Mouse (Mus musculus) CD4-positive, CD25-positive, alpha-beta regulatory T cell, adult 4 months (primary cell): ENCODE measurements around the gene Kiz. TPM values are rescaled to one million over a fixed set of nuclear protein-coding genes. Genes with fewer than 3 reads are reported as not detected.
A peak's percentile ranks its signal among the peaks of the same experiment; 100 is the strongest.

ENCODE experiments used
- ATAC-seq: one replicate; pipeline ENCODE4 v1.8.0; 2017
- polyA plus RNA-seq, 2 experiments: library from polyadenylated mRNA; unstranded; fragments of 100-300 nt; shearing (Covaris generic); gene quantifications; one replicate each; pipeline ENCODE4 v1.2.1; 2017

Gene Kiz
- polyA plus RNA-seq, 2 experiments from 2014 or later, result 20.3 to 28.6 TPM

GRCm38 (mm10) chr2:146984831-146985230 is 129.2 kb downstream of the Kiz start:
- no peak for ATAC-seq

GRCm38 (mm10) chr2:146985807-146986206 is 130.1 kb downstream of the Kiz start:
- ATAC-seq, result no peak

DNA sequence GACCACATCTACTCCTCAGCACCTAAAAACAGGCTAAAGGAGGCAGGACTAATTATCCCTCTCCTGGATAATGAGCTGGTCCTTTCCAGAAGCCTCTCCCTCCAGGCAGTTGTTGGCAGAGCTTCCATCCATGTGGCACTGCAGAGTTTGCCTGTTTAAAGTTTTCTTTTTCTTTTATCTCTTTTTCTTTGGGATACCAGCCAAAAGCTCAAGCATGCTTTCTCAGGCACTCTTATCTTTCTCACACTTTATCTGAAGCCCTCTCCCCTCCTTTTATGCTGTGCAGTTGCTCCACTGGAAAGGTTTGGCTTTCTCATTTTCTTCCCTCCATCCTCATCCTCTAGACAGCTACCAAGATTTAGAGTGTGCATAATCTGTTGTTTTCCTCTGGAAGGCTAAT is 130.8 kb downstream of the Kiz start:
- no peak for ATAC-seq

DNA sequence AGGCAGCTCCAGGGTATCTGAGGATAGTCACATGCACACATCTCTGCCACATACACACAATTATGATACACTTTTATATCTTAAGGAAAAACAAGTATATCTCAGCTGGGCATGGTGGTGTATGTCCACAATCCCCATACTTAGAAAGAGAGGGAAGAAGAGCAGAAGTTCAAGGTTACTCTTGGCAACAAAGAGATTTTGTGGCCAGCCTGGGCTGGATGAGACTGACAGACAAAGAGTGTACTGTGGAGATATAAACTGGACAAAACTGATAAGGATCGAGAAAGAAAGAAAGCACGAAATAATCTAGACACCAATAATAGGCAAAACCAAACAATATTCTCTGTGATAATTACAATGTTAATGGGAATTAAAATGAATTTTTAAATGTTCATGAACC is 151.6 kb downstream of the Kiz start:
- no peak for ATAC-seq

DNA sequence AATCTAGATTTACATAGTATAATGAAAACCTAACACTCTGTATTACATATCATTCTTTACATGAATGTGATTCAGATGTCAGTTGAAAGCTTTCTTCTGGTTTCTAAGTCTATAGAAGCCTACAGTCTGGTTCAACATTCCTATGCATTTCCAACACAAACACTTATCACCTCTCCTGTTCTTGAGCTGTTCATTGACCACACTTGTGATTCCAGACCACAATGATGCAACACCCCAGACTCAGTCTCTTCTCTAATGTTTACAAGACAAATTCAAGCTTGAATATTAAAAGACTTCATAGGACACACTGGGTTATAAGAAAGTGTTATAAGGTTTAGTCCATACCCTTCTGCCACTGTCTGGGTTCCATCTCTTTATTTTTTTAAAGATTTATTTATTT is 153.4 kb downstream of the Kiz start:
- ATAC-seq, result no peak

- no peak for ATAC-seq
Observed at GRCm38 (mm10) chr2:147010141-147010540, 154.5 kb downstream of the Kiz start.

DNA sequence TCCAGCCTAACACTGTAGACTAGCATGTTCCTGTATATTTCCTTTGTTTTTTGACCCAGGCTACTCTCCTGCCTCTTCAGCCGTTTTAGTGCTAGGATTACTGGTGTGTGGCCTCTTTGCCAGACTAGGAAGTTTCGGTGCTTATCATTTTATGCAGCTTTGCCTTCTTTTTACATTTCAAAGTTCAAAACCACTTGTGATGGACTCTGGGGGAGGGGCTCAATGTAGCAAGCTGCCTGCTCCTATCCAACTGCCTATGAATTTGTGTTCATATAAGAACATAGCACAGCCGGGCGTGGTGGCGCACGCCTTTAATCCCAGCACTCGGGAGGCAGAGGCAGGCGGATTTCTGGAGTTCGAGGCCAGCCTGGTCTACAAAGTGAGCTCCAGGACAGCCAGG is 155.3 kb downstream of the Kiz start:
- no peak for ATAC-seq

DNA sequence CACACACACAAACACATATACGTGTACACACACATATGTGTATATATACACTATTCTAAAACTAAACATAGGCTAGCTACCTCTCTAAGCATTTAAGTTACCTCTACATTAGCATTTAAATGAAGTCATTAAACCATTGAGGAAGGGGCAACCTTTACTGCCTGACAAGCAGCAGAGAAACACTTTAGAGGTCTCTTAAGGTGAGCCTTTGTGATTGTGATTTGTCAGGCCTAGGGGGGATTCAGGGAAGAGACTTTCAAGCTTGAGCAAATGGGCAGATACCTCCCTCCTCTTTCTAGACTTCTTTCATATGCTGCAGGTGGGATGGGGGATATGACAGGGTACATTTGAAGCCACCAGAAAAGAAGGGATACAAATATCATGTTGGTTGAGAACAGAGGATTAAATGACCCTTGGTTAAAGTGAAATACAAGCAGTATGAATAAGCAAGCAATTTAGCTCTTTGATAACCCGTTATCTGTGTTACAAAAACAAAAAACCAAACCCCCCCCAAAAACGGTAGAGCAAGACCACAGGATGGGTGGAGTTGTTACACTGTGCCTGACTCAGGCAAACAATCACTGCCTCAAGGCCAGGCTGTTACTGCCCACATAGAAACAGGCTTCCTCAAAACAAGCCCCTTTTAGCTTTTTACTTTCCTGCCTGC is 155.9 kb downstream of the Kiz start:
- peak; percentile 6 for ATAC-seq

DNA sequence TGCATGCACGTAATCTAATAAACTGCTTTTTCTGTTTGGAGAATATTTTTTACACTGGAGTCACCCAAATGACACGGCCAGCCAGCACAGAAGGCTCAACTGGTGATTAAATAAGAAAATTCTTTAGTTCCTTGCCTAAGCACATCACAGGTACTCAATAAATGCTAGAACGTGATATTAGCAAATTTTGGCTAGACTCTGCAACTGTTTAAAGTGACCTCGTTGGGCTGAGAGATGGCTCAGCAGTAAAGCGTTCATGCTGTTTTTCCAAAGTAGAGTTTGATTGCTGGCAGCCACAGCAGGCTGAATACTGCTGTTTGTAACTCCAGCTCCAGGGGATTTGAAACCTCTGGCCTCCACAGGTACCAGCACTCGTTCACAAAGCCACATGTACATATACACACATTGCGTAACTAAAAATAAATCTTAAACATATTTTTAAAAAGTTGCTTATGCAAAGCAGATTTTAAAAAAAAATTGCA is 156.5 kb downstream of the Kiz start:
- peak; percentile 9 for ATAC-seq

DNA sequence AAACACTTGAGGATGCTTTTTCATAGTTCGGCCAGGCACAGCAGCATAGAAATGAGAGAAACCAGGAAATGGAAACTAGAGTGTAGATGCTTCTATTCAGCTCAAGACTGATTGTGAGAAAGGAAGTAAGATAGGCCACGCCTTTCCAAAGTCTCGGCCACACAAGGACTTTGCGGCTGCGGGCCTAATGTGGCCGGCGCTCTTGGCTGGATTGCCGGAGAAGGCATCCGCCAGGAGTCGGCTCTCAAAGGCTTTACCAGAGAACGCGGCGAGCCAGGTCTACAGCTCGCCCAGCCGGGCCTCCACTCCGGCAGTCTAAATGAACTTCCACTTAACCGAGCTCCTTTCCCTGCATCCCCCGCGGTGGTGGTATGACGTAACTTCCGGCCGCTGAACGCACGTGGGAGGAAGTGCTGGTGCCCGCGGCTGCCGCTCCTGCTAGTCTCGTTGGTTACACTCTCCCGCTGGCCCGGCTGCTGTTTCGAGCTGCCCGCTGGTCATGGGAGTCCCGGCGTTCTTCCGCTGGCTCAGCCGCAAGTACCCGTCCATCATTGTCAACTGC is 157.0 kb downstream of the Kiz start, which contains the start of gene Xrn2:
Xrn2 (plus strand) TSS at position 374 of the 562 bp plus-strand sequence.
- ATAC-seq, result peak; percentile 87

DNA sequence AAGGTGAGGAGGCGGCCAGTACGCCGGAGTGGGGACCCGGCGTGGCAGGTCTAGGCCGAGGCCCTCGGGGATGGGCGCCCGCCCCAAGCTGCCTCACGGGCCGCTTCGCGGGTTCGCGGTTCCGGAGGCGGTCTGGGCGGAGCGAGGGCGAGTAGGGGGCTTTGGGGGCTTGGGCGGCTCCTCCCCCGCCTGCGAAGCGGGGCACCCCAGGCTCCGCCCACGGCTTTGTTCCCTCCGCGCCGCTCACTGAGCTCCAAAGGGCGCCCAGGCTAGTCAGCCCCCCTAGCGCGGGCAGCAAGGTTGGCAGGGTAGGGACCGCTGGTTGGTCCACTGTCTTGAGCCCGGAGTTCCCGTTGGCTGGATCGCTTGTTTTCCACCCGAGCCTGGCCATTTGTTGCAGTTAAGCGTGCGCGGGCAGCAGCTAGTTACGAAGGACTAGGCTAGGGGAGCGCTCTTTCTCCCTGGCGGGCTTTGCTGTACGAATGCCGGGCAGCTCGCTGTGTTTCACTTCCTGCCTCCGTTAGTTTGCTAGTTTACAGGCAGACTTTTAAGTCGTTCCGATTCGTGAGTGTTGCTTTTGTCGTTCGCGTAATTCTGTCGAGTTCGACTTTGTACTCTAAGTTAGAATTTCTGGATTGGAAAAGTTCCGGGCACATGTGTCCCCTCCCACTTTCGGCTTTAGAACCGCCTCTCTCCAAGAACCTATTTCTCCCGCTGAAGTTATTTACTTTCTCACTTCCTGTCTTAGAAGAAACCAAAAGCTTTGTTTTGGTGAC is 157.7 kb downstream of the Kiz start:
- peak; percentile 30 for ATAC-seq

DNA sequence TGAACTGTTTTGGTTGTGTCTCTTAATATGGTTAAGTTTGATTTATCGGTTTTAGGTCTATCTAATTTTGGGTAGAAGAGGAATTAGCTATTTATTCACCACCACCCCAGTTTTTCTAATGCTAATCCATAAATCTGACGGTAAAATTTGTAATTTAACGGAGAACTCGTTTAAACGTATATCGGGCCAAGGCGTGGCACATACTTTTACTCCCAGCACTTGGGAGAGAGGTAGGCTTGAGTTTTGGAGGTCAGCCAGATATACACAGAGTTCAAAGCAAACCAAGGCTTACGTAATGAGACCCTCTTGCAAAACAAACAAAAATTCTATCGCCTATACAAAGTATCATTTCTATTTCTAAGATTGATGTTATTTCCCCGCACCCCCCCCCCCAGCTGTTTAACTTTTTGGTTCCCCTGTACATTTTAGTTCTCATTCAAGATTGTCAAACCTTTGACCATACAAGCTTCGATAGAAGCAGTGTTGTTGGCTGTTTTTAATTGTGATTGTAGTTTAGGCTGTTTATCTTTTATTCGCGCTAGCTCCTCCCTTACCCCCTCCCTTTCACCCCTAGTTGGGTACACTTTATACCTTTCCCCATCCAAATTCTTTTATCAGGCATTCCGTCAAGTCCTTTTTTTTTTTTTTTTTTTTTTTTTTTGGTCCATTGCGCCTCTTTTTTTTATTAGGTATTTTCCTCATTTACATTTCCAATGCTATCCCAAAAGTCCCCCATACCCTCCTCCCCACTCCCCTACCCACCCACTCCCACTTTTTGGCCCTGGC is 158.6 kb downstream of the Kiz start:
- no peak for ATAC-seq

Other genes with a start within 250 kb of the Kiz start
- gene Xrn2, start 157.1 kb downstream of the Kiz start, polyA plus RNA-seq, result 100 to 1,000 TPM; 166 to 178 TPM
- gene Nkx2-4, start 229.6 kb downstream of the Kiz start, polyA plus RNA-seq, result not detected